Mouse (Mus musculus) ES-Bruce4 (cell line): ENCODE data around the gene Prr23a3. TPM values are rescaled to one million over a fixed set of nuclear protein-coding genes. Genes with fewer than 3 reads are reported as not detected.
A peak's percentile ranks its signal among the peaks of the same experiment; 100 is the strongest.

ENCODE experiments used
- H3K27ac ChIP-seq: 2 replicates; pipeline ENCODE4 v1.5.1; 2012; ENCODE audit warnings: low read length, inconsistent platforms; ENCODE audit not compliant: insufficient read depth
- H3K27me3 ChIP-seq: 2 replicates; pipeline ENCODE4 v1.6.1; 2012; ENCODE audit warnings: mild to moderate bottlenecking, low read length, inconsistent platforms; ENCODE audit not compliant: control insufficient read depth, poor library complexity, insufficient read depth, severe bottlenecking
- H3K36me3 ChIP-seq: 2 replicates; pipeline ENCODE4 v1.6.1; 2012; ENCODE audit warnings: inconsistent platforms, mild to moderate bottlenecking, low read length, moderate library complexity; ENCODE audit not compliant: control insufficient read depth, poor library complexity, insufficient read depth, severe bottlenecking
- H3K4me1 ChIP-seq: one replicate; pipeline ENCODE4 v1.8.1; 2011; ENCODE audit warnings: low read length; ENCODE audit not compliant: control insufficient read depth, insufficient read depth
- H3K4me3 ChIP-seq: 2 replicates; pipeline ENCODE4 v1.5.1; 2011; ENCODE audit warnings: low read depth, mild to moderate bottlenecking, low read length
- H3K9ac ChIP-seq: 2 replicates; pipeline ENCODE4 v1.6.1; 2012; ENCODE audit warnings: low read depth, mild to moderate bottlenecking, inconsistent platforms; ENCODE audit not compliant: poor library complexity, severe bottlenecking
- H3K9me3 ChIP-seq: replicated peaks from 2 replicates; pipeline ENCODE4 v1.6.1; 2012; ENCODE audit warnings: mild to moderate bottlenecking, low read length, inconsistent platforms; ENCODE audit not compliant: control insufficient read depth, poor library complexity, insufficient read depth, severe bottlenecking
- CTCF ChIP-seq: IDR thresholded peaks from one replicate; pipeline ENCODE4 v1.8.1; 2011; ENCODE audit warnings: low read depth, low read length
- EP300 ChIP-seq: IDR thresholded peaks from 2 replicates; pipeline ENCODE4 v1.6.1; 2011; ENCODE audit warnings: low read depth, low read length; ENCODE audit not compliant: insufficient read depth
- POLR2A ChIP-seq: IDR thresholded peaks from one replicate; pipeline ENCODE4 v1.8.1; 2011; ENCODE audit warnings: low read length; ENCODE audit not compliant: insufficient read depth
- polyA plus RNA-seq: library from polyadenylated mRNA; stranded (reverse); fragments of >200 nt; gene quantifications from 2 replicates; pipeline ENCODE4 v1.2.4, GENCODE M21; 2011; ENCODE audit warnings: low read depth; ENCODE audit not compliant: missing spikeins, insufficient read depth, insufficient read length

Prr23a3 gene
- polyA plus RNA-seq, 1 experiment, result 5.4 TPM

- H3K36me3 ChIP-seq, result peaks cover 2% of the 10 kb centered on the region; the same call in 1 of the 2 replicates
- no peaks in the 10 kb centered on the region for H3K4me1 ChIP-seq
- no peak overlapping the region for H3K27ac ChIP-seq
- H3K27me3 ChIP-seq, result no peaks in the 10 kb centered on the region
- TF ChIP-seq POLR2A (no peak), CTCF (peak; percentile 45)
- H3K4me3 ChIP-seq, result no peak overlapping the region
- H3K9me3 ChIP-seq, result no peaks in the 10 kb centered on the region
- no peak overlapping the region for H3K9ac ChIP-seq
Observed at GRCm38 (mm10) chr9:98863463-98863862, 1.1 kb upstream of the Prr23a3 start.

- Histone ChIP-seq H3K27me3 (no peaks in the 10 kb centered on the region), H3K36me3 (no peaks in the 10 kb centered on the region), H3K4me1 (no peaks in the 10 kb centered on the region), H3K27ac (no peak overlapping the region), H3K4me3 (no peak overlapping the region), H3K9me3 (peaks cover 11% of the 10 kb centered on the region), H3K9ac (no peak overlapping the region)
- TF ChIP-seq EP300 (no peak), POLR2A (no peak), CTCF (no peak)
Observed at GRCm38 (mm10) chr9:98901486-98901885, 36.9 kb downstream of the Prr23a3 start.

DNA sequence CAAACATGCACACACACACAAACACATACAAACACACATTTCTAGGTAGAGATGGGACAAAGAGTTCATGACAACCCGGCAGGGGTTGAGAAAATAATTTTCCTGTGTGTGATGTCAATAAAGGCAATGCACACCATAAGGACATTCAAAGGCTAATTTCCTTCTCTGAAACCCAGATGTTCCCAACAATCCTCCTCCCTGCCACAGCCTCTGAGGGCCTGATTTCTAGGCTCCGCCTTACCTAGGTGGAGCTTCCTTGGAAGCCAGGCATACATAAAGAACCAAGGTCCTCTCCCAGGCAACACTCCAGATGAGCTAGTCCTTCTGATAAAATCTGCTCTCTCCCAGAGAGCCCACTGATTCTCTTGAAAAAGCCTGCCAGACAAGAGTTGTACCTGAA lies 38.3 kb downstream of the Prr23a3 start, which contains the start of gene 7420426K07Rik:
7420426K07Rik (plus strand) TSS at position 301 of the 400 bp plus-strand sequence.
- no peaks in the 10 kb centered on the region for H3K4me1 ChIP-seq
- no peak within 1 kb of the TSS for H3K9ac ChIP-seq
- no peak for TF ChIP-seq CTCF
- no peak for TF ChIP-seq POLR2A
- no peak for TF ChIP-seq EP300
- no peaks in the 10 kb centered on the region for H3K9me3 ChIP-seq
- no peaks in the 10 kb centered on the region for H3K27me3 ChIP-seq
- no peak within 1 kb of the TSS for H3K27ac ChIP-seq
- H3K36me3 ChIP-seq, result no peaks in the 10 kb centered on the region
- no peak within 1 kb of the TSS for H3K4me3 ChIP-seq

Other genes starting within 250 kb of the Prr23a3 start
- gene Prr23a1, start 22.3 kb upstream of the Prr23a3 start, polyA plus RNA-seq, result 1.1 and 1.8 TPM in 2 replicates
- gene Prr23a2, start 8.3 kb upstream of the Prr23a3 start, polyA plus RNA-seq, result not detected in 2 replicates
- not detected in 2 replicates for gene 7420426K07Rik, start 38.4 kb downstream of the Prr23a3 start, polyA plus RNA-seq
- gene Foxl2, start 90.5 kb downstream of the Prr23a3 start, polyA plus RNA-seq, result 0.67 and 0.68 TPM in 2 replicates
- gene Faim, start 121.6 kb downstream of the Prr23a3 start, polyA plus RNA-seq, result 35.4 and 35.6 TPM in 2 replicates
- gene Gm1123, start 170.9 kb downstream of the Prr23a3 start, polyA plus RNA-seq, result not detected in 2 replicates